Mouse (Mus musculus) liver, embryonic 13.5 days (tissue): ENCODE measurements around the gene Fosl2. TPM values are rescaled to one million over a fixed set of nuclear protein-coding genes. Genes with fewer than 3 reads are reported as not detected.

Experiments
- ATAC-seq: fragments of 200-750 bp; cut with Nextera tagmentation; 2 replicates; pipeline ENCODE4 v1.8.0; 2017; ENCODE audit warnings: low read depth, mild to moderate bottlenecking, moderate number of reproducible peaks, moderate library complexity
- DNase-seq: peaks from one replicate; pipeline ENCODE4 v3.0.0; 2022
- H3K27ac ChIP-seq: fragments of 300-500 bp; sonication (generic); 2 replicates; pipeline ENCODE4 v1.5.1; 2015; ENCODE audit warnings: moderate library complexity, mild to moderate bottlenecking, inconsistent platforms
- H3K27me3 ChIP-seq: fragments of 300-500 bp; sonication (generic); 2 replicates; pipeline ENCODE4 v1.6.1; 2015; ENCODE audit warnings: mild to moderate bottlenecking, inconsistent platforms
- H3K36me3 ChIP-seq: fragments of 300-500 bp; sonication (generic); 2 replicates; pipeline ENCODE4 v1.6.1; 2015; ENCODE audit warnings: mild to moderate bottlenecking, inconsistent platforms
- H3K4me1 ChIP-seq: fragments of 300-500 bp; sonication (generic); replicated peaks from 2 replicates; pipeline ENCODE4 v1.6.1; 2015; ENCODE audit warnings: inconsistent platforms
- H3K4me2 ChIP-seq: fragments of 300-500 bp; sonication (generic); 2 replicates; pipeline ENCODE4 v1.6.1; 2015; ENCODE audit warnings: inconsistent platforms, mild to moderate bottlenecking, moderate library complexity
- H3K4me3 ChIP-seq: fragments of 300-500 bp; sonication (generic); replicated peaks from 2 replicates; pipeline ENCODE4 v1.5.1; 2015; ENCODE audit warnings: mild to moderate bottlenecking, inconsistent platforms
- H3K9ac ChIP-seq: fragments of 300-500 bp; sonication (generic); 2 replicates; pipeline ENCODE4 v1.6.1; 2015; ENCODE audit warnings: mild to moderate bottlenecking, inconsistent platforms
- H3K9me3 ChIP-seq: fragments of 300-500 bp; sonication (generic); replicated peaks from 2 replicates; pipeline ENCODE4 v1.6.1; 2016; ENCODE audit warnings: inconsistent platforms
- WGBS: fragments of 180-500 bp; shearing (Covaris S2); methylation state at CpG from one replicate; pipeline ENCODE4 v1.1.7; 2015; ENCODE audit not compliant: insufficient replicate concordance; 5-methylcytosine and 5-hydroxymethylcytosine counted together
- polyA plus RNA-seq: library from polyadenylated mRNA; unstranded; fragments of >200 nt; fragmentation: Nextera tagmentation; extraction: Ambion mirVana; gene quantifications from 2 replicates; pipeline ENCODE4 v1.2.1, GENCODE M21; 2015

Fosl2 gene
- polyA plus RNA-seq, 1 experiment from 2014 or later, result 0.35 TPM

- Histone ChIP-seq H3K27me3 (no peaks in the 10 kb centered on the region), H3K9ac (no peak overlapping the region), H3K36me3 (no peaks in the 10 kb centered on the region), H3K4me1 (peaks cover 8% of the 10 kb centered on the region; the same call in 1 of the 2 replicates), H3K9me3 (no peaks in the 10 kb centered on the region), H3K4me2 (no peak overlapping the region), H3K4me3 (no peak overlapping the region), H3K27ac (no peak overlapping the region)
- no peak for ATAC-seq
- DNase-seq, result no peak
- WGBS, result 11% methylated on average over 4 of the region's 4 CpGs
Observed at GRCm38 (mm10) chr5:32110651-32111050, 24.9 kb upstream of the Fosl2 start.

GRCm38 (mm10) chr5:32112206-32112916 is 23.2 kb upstream of the Fosl2 start:
- no peak overlapping the region for H3K9ac ChIP-seq
- H3K27me3 ChIP-seq, result no peaks in the 10 kb centered on the region
- H3K4me1 ChIP-seq, result peaks cover 8% of the 10 kb centered on the region; the same call in 1 of the 2 replicates
- H3K36me3 ChIP-seq, result no peaks in the 10 kb centered on the region
- DNase-seq (no peak), ATAC-seq (no peak)
- no peak overlapping the region for H3K27ac ChIP-seq
- H3K9me3 ChIP-seq, result no peaks in the 10 kb centered on the region
- H3K4me3 ChIP-seq, result no peak overlapping the region
- H3K4me2 ChIP-seq, result no peak overlapping the region
- 20% methylated on average over 7 of the region's 7 CpGs for WGBS

GRCm38 (mm10) chr5:32120901-32121376 is 14.7 kb upstream of the Fosl2 start:
- 58% methylated on average over 11 of the region's 11 CpGs for WGBS
- Histone ChIP-seq H3K9ac (no peak overlapping the region), H3K36me3 (no peaks in the 10 kb centered on the region), H3K27me3 (0 out of 2 replicates have a peak, but pooled peaks cover 2% of the 10 kb centered on the region), H3K27ac (no peak overlapping the region), H3K4me1 (0 out of 2 replicates have a peak, but pooled peaks cover 3% of the 10 kb centered on the region), H3K4me2 (no peak overlapping the region), H3K4me3 (no peak overlapping the region), H3K9me3 (no peaks in the 10 kb centered on the region)
- ATAC-seq (no peak), DNase-seq (no peak)

- no peaks in the 10 kb centered on the region for H3K36me3 ChIP-seq
- ATAC-seq (no peak), DNase-seq (no peak)
- 0 out of 2 replicates have a peak, but pooled peaks cover 3% of the 10 kb centered on the region for H3K4me1 ChIP-seq
- 65% methylated on average over 6 of the region's 6 CpGs for WGBS
- no peak overlapping the region for H3K27ac ChIP-seq
- no peak overlapping the region for H3K9ac ChIP-seq
- H3K4me2 ChIP-seq, result no peak overlapping the region
- 0 out of 2 replicates have a peak, but pooled peaks cover 7% of the 10 kb centered on the region for H3K27me3 ChIP-seq
- no peak overlapping the region for H3K4me3 ChIP-seq
- H3K9me3 ChIP-seq, result no peaks in the 10 kb centered on the region
Observed at GRCm38 (mm10) chr5:32121936-32122335, 13.7 kb upstream of the Fosl2 start.

GRCm38 (mm10) chr5:32122363-32122762 is 13.2 kb upstream of the Fosl2 start:
- no peaks in the 10 kb centered on the region for H3K36me3 ChIP-seq
- DNase-seq (no peak), ATAC-seq (no peak)
- H3K4me3 ChIP-seq, result no peak overlapping the region
- no peak overlapping the region for H3K4me2 ChIP-seq
- H3K4me1 ChIP-seq, result 0 out of 2 replicates have a peak, but pooled peaks cover 3% of the 10 kb centered on the region
- 0 out of 2 replicates have a peak, but pooled peaks cover 7% of the 10 kb centered on the region for H3K27me3 ChIP-seq
- H3K9ac ChIP-seq, result no peak overlapping the region
- WGBS, result 24% methylated on average over 5 of the region's 5 CpGs
- no peak overlapping the region for H3K27ac ChIP-seq
- no peaks in the 10 kb centered on the region for H3K9me3 ChIP-seq

- H3K27me3 ChIP-seq, result peaks cover 19% of the 10 kb centered on the region
- H3K4me1 ChIP-seq, result 0 out of 2 replicates have a peak, but pooled peaks cover 3% of the 10 kb centered on the region
- no peak overlapping the region for H3K4me3 ChIP-seq
- H3K9ac ChIP-seq, result no peak overlapping the region
- no peaks in the 10 kb centered on the region for H3K36me3 ChIP-seq
- WGBS, result 79% methylated on average over 6 of the region's 6 CpGs
- DNase-seq (no peak), ATAC-seq (no peak)
- no peak overlapping the region for H3K4me2 ChIP-seq
- H3K9me3 ChIP-seq, result no peaks in the 10 kb centered on the region
- no peak overlapping the region for H3K27ac ChIP-seq
Observed at GRCm38 (mm10) chr5:32124957-32125356, 10.6 kb upstream of the Fosl2 start.

- 62% methylated on average over 3 of the region's 3 CpGs for WGBS
- no peak overlapping the region for H3K4me2 ChIP-seq
- H3K27me3 ChIP-seq, result peaks cover 40% of the 10 kb centered on the region
- no peak overlapping the region for H3K9ac ChIP-seq
- ATAC-seq (no peak), DNase-seq (no peak)
- no peaks in the 10 kb centered on the region for H3K36me3 ChIP-seq
- H3K4me3 ChIP-seq, result no peak overlapping the region
- H3K9me3 ChIP-seq, result no peaks in the 10 kb centered on the region
- H3K4me1 ChIP-seq, result 0 out of 2 replicates have a peak, but pooled peaks cover 1% of the 10 kb centered on the region
- H3K27ac ChIP-seq, result no peak overlapping the region
Observed at GRCm38 (mm10) chr5:32127226-32127625, 8.4 kb upstream of the Fosl2 start.

GRCm38 (mm10) chr5:32127927-32128326 is 7.7 kb upstream of the Fosl2 start:
- 23% methylated on average over 3 of the region's 3 CpGs for WGBS
- Histone ChIP-seq H3K27me3 (peaks cover 47% of the 10 kb centered on the region), H3K9me3 (no peaks in the 10 kb centered on the region)

GRCm38 (mm10) chr5:32132971-32133501 is 2.6 kb upstream of the Fosl2 start:
- Histone ChIP-seq H3K4me1 (peaks cover 26% of the 10 kb centered on the region), H3K27ac (peak overlapping the region; percentile 34; the same call in 1 of the 2 replicates), H3K4me2 (peak overlapping the region; percentile 71), H3K9ac (peak overlapping the region; percentile 50), H3K27me3 (peaks cover 93% of the 10 kb centered on the region), H3K9me3 (no peaks in the 10 kb centered on the region), H3K36me3 (no peaks in the 10 kb centered on the region), H3K4me3 (peak overlapping the region; percentile 62)
- WGBS, result 3% methylated on average over 41 of the region's 48 CpGs
- no peak for DNase-seq
- ATAC-seq, result no peak

More at GRCm38 (mm10) chr5:32127927-32128326, 7.7 kb upstream of the Fosl2 start:
- no peaks in the 10 kb centered on the region for H3K36me3 ChIP-seq
- no peak overlapping the region for H3K4me2 ChIP-seq
- 0 out of 2 replicates have a peak, but pooled peaks cover 2% of the 10 kb centered on the region for H3K4me1 ChIP-seq
- H3K27ac ChIP-seq, result no peak overlapping the region
- DNase-seq (no peak), ATAC-seq (no peak)
- no peak overlapping the region for H3K4me3 ChIP-seq
- no peak overlapping the region for H3K9ac ChIP-seq

GRCm38 (mm10) chr5:32133549-32134004 is 2.0 kb upstream of the Fosl2 start:
- H3K4me3 ChIP-seq, result peak overlapping the region; percentile 62
- under 1% methylated on average over 20 of the region's 20 CpGs for WGBS
- H3K27ac ChIP-seq, result peak overlapping the region; percentile 39; the same call in 1 of the 2 replicates
- peaks cover 26% of the 10 kb centered on the region for H3K4me1 ChIP-seq
- H3K9me3 ChIP-seq, result no peaks in the 10 kb centered on the region
- DNase-seq, result no peak
- peaks cover 98% of the 10 kb centered on the region for H3K27me3 ChIP-seq
- no peaks in the 10 kb centered on the region for H3K36me3 ChIP-seq
- H3K4me2 ChIP-seq, result peak overlapping the region; percentile 71
- H3K9ac ChIP-seq, result peak overlapping the region; percentile 50; the same call in 1 of the 2 replicates
- ATAC-seq, result no peak

GRCm38 (mm10) chr5:32134051-32134732 is 1.4 kb upstream of the Fosl2 start:
- Histone ChIP-seq H3K36me3 (no peaks in the 10 kb centered on the region), H3K9ac (no peak overlapping the region), H3K4me2 (peak overlapping the region; percentile 71), H3K4me3 (peak overlapping the region; percentile 62), H3K4me1 (peaks cover 26% of the 10 kb centered on the region), H3K9me3 (no peaks in the 10 kb centered on the region), H3K27me3 (peaks cover 97% of the 10 kb centered on the region), H3K27ac (0 out of 2 replicates have a peak overlapping the region, but pooled peaks have one; percentile 39)
- DNase-seq (no peak), ATAC-seq (no peak)
- 2% methylated on average over 21 of the region's 21 CpGs for WGBS
